Mouse (Mus musculus) megakaryocyte, embryonic 14.5 days (primary cell): ENCODE results near the gene Grap.

Source experiments
- FLI1 ChIP-seq: IDR thresholded peaks from 2 replicates; pipeline ENCODE4 v1.6.1; 2012; ENCODE audit warnings: low read length, inconsistent platforms, mixed read lengths
- GATA1 ChIP-seq: IDR thresholded peaks from 3 replicates; pipeline ENCODE4 v1.6.1; 2012; ENCODE audit warnings: mixed read lengths, low read length, inconsistent platforms, borderline replicate concordance

DNA sequence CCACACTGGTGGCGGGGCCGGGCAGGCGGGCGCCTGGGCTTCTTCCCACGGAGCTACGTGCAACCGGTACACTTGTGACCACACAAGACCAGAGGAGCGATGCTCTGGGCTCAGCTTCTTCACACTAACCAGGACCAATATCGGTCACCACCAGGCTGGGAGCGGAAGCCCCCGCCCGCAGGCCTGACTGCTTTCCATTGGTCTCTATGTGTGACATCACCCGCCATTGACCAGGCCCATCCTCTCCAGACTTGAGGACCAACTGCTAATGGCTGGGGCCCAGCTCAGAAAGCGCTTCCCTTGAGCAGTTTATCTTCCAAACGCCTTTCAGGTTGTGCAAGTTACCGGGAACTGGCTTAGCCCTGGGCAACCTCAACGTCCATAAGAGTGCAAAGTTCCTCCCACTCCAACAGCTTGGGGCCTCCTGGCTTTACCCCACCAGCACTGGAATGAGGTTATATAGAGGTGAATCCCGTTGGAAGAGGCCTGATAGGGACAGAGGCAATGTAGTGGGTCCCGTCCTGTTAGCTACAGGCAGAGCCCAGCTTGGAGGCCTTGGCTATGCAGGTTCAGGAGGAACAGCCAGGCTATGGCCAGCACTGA lies 18.8 kb downstream of the Grap start:
- TF ChIP-seq GATA1 = no peak
- TF ChIP-seq FLI1 = no peak
